Mouse (Mus musculus): ENCODE measurements around the gene 1110032F04Rik.

GRCm38 (mm10) chr3:68821406-68821805, 48.0 kb upstream of the 1110032F04Rik start:
- no peak for TF ChIP-seq POLR2A (IDR thresholded peaks at IDR 0.05; ENCODE audit: extremely low read depth, insufficient read depth, low read length)
- no peak for TF ChIP-seq CTCF (IDR thresholded peaks at IDR 0.05; ENCODE audit: low read depth, low read length)
